Mouse (Mus musculus) B cell, adult 62 days (primary cell): ENCODE measurements around the gene Eya4. TPM values are rescaled to one million over a fixed set of nuclear protein-coding genes. Genes with fewer than 3 reads are reported as not detected.

ENCODE experiments used
- total RNA-seq: library from RNA; stranded (reverse); gene quantifications from 4 replicates; pipeline ENCODE4 v1.2.4, GENCODE M21; 2023

Gene Eya4
- total RNA-seq = not detected in 4 replicates

DNA sequence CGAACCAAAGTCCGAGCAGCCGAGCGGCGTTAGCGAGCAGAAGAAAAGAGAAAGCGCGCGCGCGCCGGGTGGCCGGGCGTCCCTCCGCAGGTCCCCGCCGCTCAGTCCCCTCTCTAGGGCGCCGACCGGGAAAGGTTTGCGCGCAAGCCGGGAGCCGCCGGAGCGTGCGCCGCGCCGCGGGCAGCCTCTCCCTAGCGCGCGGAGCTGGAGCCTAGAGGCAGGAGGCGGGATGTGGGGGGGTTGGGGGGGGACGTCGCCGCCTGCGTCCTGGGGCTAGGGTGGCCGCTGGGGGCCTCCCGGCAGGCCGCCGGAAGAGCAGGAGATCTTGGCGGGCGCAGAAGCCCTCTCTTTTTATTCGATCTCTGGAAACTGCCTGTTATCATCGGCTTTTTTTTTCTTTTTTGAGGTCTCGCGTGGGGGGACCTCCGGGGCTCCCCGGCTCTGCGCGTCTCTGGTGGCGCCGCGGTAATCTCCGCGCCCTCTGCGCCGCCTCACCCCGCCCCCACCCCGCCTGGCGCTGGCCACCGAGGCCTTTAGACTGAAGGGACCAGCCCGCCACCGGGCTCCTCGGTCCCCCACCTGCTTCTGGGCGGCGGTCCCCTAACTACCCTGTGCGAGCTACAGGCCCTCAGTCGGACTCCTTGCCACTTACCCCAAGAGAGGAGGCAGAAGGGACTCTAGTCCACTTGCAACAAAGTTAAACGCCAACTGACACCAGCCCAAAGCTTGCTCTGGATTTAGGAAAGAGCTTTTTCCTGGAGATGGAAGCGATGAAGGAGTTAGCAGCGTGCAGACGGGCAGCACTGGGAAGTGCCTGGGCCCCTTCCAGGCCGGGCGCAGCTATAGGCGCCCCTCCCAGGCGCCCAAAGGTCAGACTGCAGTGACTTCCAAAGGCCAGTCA lies at the start of gene Eya4:
Gene Eya4, minus strand, starts transcription at position 776 of the 901 bp plus-strand sequence.

